Mouse (Mus musculus) heart, embryonic 14.5 days (tissue): ENCODE measurements at regions not wholly inside any gene's neighbourhood (a gene's known extent, or its start where the extent isn't known, plus 50 kb on each side); places are given as distances from the start of the nearest gene placed in this dataset.

Experiments
- ATAC-seq: fragments of 200-750 bp; cut with Nextera tagmentation; 2 replicates; pipeline ENCODE4 v1.8.0; 2017; ENCODE audit warnings: low read depth, moderate TSS enrichment; ENCODE audit not compliant: insufficient number of reproducible peaks, insufficient read depth, low FRiP score
- H3K27ac ChIP-seq, 2 experiments: fragments of 200-500 bp in 1 of 2; fragments of 300-500 bp in 1 of 2; sonication (generic) in 1 of 2; replicated peaks in 1 of 2; 2 replicates each; pipeline ENCODE4 v1.5.1; 2012 to 2014; ENCODE audit warnings: low read depth in 2 of 2, low read length in 2 of 2, control low read depth in 1 of 2, mild to moderate bottlenecking in 1 of 2, mixed read lengths in 1 of 2; ENCODE audit not compliant: control insufficient read depth in 1 of 2, insufficient read depth in 1 of 2
- H3K27me3 ChIP-seq: fragments of 300-500 bp; sonication (generic); 2 replicates; pipeline ENCODE4 v1.6.1; 2014; ENCODE audit warnings: mild to moderate bottlenecking, low read length, control low read depth; ENCODE audit not compliant: control insufficient read depth, insufficient read depth
- H3K36me3 ChIP-seq: fragments of 300-500 bp; sonication (generic); 2 replicates; pipeline ENCODE4 v1.6.1; 2014; ENCODE audit warnings: mild to moderate bottlenecking, control low read depth, low read length, mixed read lengths; ENCODE audit not compliant: control insufficient read depth, insufficient read depth
- H3K4me1 ChIP-seq, 2 experiments: fragments of 200-500 bp in 1 of 2; fragments of 300-500 bp in 1 of 2; sonication (generic) in 1 of 2; 2 replicates each; pipeline ENCODE4 v1.6.1; 2012 to 2014; ENCODE audit warnings: low read length in 2 of 2, control low read depth in 1 of 2, mixed read lengths in 1 of 2; ENCODE audit not compliant: control insufficient read depth in 2 of 2, insufficient read depth in 2 of 2
- H3K4me2 ChIP-seq: fragments of 300-500 bp; sonication (generic); 2 replicates; pipeline ENCODE4 v1.6.1; 2014; ENCODE audit warnings: mild to moderate bottlenecking, low read length
- H3K4me3 ChIP-seq, 2 experiments: fragments of 200-500 bp in 1 of 2; fragments of 300-500 bp in 1 of 2; sonication (generic) in 1 of 2; 2 replicates each; pipeline ENCODE4 v1.5.1; 2012 to 2014; ENCODE audit warnings: low read length in 2 of 2, mild to moderate bottlenecking in 2 of 2, control low read depth in 1 of 2, low read depth in 1 of 2, moderate library complexity in 1 of 2; ENCODE audit not compliant: control insufficient read depth in 1 of 2, insufficient read depth in 1 of 2
- H3K9ac ChIP-seq: fragments of 300-500 bp; sonication (generic); 2 replicates; pipeline ENCODE4 v1.6.1; 2014; ENCODE audit warnings: mild to moderate bottlenecking, low read length
- H3K9me3 ChIP-seq: fragments of 300-500 bp; sonication (generic); 2 replicates; pipeline ENCODE4 v1.6.1; 2016; ENCODE audit warnings: low read length, control low read depth; ENCODE audit not compliant: control insufficient read depth
- WGBS: fragments of 180-500 bp; shearing (Covaris S2); extraction: QIAGEN DNeasy Blood & Tissue Kit; methylation state at CpG from one replicate; pipeline ENCODE4 v1.1.7; 2014; 5-methylcytosine and 5-hydroxymethylcytosine counted together

- Histone ChIP-seq H3K27me3 (no peaks in the 10 kb centered on the region), H3K36me3 (no peaks in the 10 kb centered on the region), H3K9me3 (no peaks in the 10 kb centered on the region), H3K4me1 (no peaks in the 10 kb centered on the region), H3K4me2 (no peak overlapping the region), H3K27ac (no peak overlapping the region), H3K9ac (no peak overlapping the region), H3K4me3 (no peak overlapping the region)
- WGBS: 85% methylated on average over 1 of the region's 1 CpGs
- no peak for ATAC-seq
These were observed 258.4 kb downstream of the Klf6 start for GRCm38 (mm10) chr13:6119703-6120102.

DNA sequence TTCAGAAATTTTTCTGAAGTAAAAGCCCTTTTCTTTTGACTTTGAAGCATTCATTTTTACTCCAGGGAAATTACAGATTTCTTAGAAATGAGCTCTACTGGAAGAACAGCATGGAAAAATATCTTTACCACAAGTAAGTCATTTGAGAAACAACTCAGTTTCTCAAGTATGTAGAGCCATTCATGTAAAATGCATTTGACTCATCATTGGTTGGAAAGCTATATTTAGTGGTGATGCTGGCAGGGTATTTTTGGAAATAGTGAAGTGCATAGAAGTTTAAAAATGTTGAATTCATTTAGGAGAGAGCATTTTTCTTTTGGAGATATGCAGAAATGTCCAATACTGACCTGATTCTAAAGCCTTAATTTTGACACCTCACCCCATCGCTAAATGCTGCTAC is 266.0 kb downstream of the Klf6 start:
- Histone ChIP-seq H3K27me3 (no peaks in the 10 kb centered on the region), H3K9me3 (no peaks in the 10 kb centered on the region), H3K36me3 (no peaks in the 10 kb centered on the region), H3K4me2 (no peak overlapping the region), H3K27ac (no peak overlapping the region), H3K4me1 (peaks cover 2 to 17% of the 10 kb centered on the region in 2 experiments; a peak in 3 of 4 replicates), H3K9ac (no peak overlapping the region), H3K4me3 (no peak overlapping the region)
- 86% methylated on average over 1 of the region's 1 CpGs for WGBS
- no peak for ATAC-seq

- no peak overlapping the region for H3K4me3 ChIP-seq
- no peak overlapping the region for H3K4me2 ChIP-seq
- no peak overlapping the region for H3K27ac ChIP-seq
- 38% methylated on average over 1 of the region's 1 CpGs for WGBS
- no peaks in the 10 kb centered on the region for H3K9me3 ChIP-seq
- no peaks in the 10 kb centered on the region for H3K27me3 ChIP-seq
- no peak for ATAC-seq
- H3K36me3 ChIP-seq: no peaks in the 10 kb centered on the region
- no peak overlapping the region for H3K9ac ChIP-seq
- peaks cover 2 to 17% of the 10 kb centered on the region in 2 experiments; a peak in 3 of 4 replicates for H3K4me1 ChIP-seq
These were observed 267.6 kb downstream of the Klf6 start for GRCm38 (mm10) chr13:6128903-6129302.

- peaks cover 2 to 17% of the 10 kb centered on the region in 2 experiments; a peak in 3 of 4 replicates for H3K4me1 ChIP-seq
- H3K36me3 ChIP-seq: no peaks in the 10 kb centered on the region
- H3K27ac ChIP-seq: no peak overlapping the region
- no peaks in the 10 kb centered on the region for H3K9me3 ChIP-seq
- ATAC-seq: no peak
- H3K9ac ChIP-seq: no peak overlapping the region
- H3K4me3 ChIP-seq: no peak overlapping the region
- no peak overlapping the region for H3K4me2 ChIP-seq
- WGBS: 39% methylated on average over 2 of the region's 2 CpGs
- no peaks in the 10 kb centered on the region for H3K27me3 ChIP-seq
These were observed 270.1 kb downstream of the Klf6 start for GRCm38 (mm10) chr13:6131363-6131762.

GRCm38 (mm10) chr13:6137170-6137569 is 275.9 kb downstream of the Klf6 start:
- H3K36me3 ChIP-seq: no peaks in the 10 kb centered on the region
- no peak overlapping the region for H3K27ac ChIP-seq
- WGBS: 44% methylated on average over 4 of the region's 4 CpGs
- H3K27me3 ChIP-seq: no peaks in the 10 kb centered on the region
- no peak overlapping the region for H3K4me3 ChIP-seq
- H3K4me2 ChIP-seq: no peak overlapping the region
- no peak for ATAC-seq
- no peaks in the 10 kb centered on the region for H3K4me1 ChIP-seq
- H3K9me3 ChIP-seq: no peaks in the 10 kb centered on the region
- H3K9ac ChIP-seq: no peak overlapping the region

- WGBS: 89% methylated on average over 2 of the region's 2 CpGs
- Histone ChIP-seq H3K36me3 (no peaks in the 10 kb centered on the region), H3K4me2 (no peak overlapping the region), H3K4me1 (no peaks in the 10 kb centered on the region), H3K27ac (no peak overlapping the region), H3K9me3 (no peaks in the 10 kb centered on the region), H3K9ac (no peak overlapping the region), H3K27me3 (no peaks in the 10 kb centered on the region), H3K4me3 (no peak overlapping the region)
- no peak for ATAC-seq
These were observed 281.5 kb downstream of the Klf6 start for GRCm38 (mm10) chr13:6142771-6143170.

- WGBS: 65% methylated on average over 4 of the region's 4 CpGs
- H3K27me3 ChIP-seq: no peaks in the 10 kb centered on the region
- no peak for ATAC-seq
- no peak overlapping the region for H3K9ac ChIP-seq
- no peaks in the 10 kb centered on the region; a peak in 1 of 4 replicates for H3K4me1 ChIP-seq
- H3K9me3 ChIP-seq: no peaks in the 10 kb centered on the region
- H3K4me3 ChIP-seq: no peak overlapping the region
- H3K4me2 ChIP-seq: no peak overlapping the region
- H3K27ac ChIP-seq: no peak overlapping the region
- no peaks in the 10 kb centered on the region for H3K36me3 ChIP-seq
These were observed 292.4 kb downstream of the Klf6 start for GRCm38 (mm10) chr13:6153657-6154056.

DNA sequence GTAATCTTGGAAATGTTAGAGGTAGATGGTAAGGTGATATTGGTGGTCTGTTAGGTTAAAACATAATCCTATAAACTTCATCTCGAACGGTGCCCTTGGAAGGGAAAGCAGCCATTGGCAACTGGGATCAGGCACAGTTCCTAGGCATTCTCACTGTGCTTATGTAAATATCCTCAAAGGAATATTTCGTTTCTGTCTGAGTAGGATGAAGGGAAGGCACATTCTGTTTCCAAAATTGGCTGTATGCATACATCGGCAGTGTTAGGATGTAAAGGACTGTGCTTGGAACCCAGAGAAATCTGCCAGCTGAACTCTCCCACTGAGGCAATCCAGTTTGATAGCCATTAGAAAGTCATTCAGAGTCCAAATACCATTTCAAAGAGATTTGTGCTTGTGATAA is 294.9 kb downstream of the Klf6 start:
- H3K27me3 ChIP-seq: no peaks in the 10 kb centered on the region
- WGBS: 83% methylated on average over 4 of the region's 4 CpGs
- H3K27ac ChIP-seq: no peak overlapping the region
- H3K36me3 ChIP-seq: no peaks in the 10 kb centered on the region
- no peaks in the 10 kb centered on the region; a peak in 1 of 4 replicates for H3K4me1 ChIP-seq
- H3K4me2 ChIP-seq: no peak overlapping the region
- H3K4me3 ChIP-seq: no peak overlapping the region
- no peaks in the 10 kb centered on the region for H3K9me3 ChIP-seq
- H3K9ac ChIP-seq: no peak overlapping the region
- ATAC-seq: no peak
